Mouse (Mus musculus) G1E (cell line): ENCODE data around the gene Rcan2.

Experiments used
- CTCF ChIP-seq: IDR thresholded peaks from 2 replicates; pipeline ENCODE4 v1.5.1; 2012; ENCODE audit warnings: low read depth, low read length, inconsistent platforms, mixed read lengths
- GATA1 ChIP-seq: IDR thresholded peaks from 2 replicates; pipeline ENCODE4 v1.6.1; 2012; ENCODE audit warnings: borderline replicate concordance, low read length, inconsistent platforms, mixed read lengths
- GATA2 ChIP-seq: IDR thresholded peaks from 2 replicates; pipeline ENCODE4 v1.6.1; 2012; ENCODE audit warnings: low read depth, low read length, inconsistent platforms, borderline replicate concordance
- POLR2AphosphoS5 ChIP-seq: IDR thresholded peaks from 2 replicates; pipeline ENCODE4 v1.6.1; 2012; ENCODE audit warnings: low read depth, low read length, inconsistent platforms; ENCODE audit not compliant: insufficient replicate concordance
- TAL1 ChIP-seq: conservative IDR thresholded peaks from 2 replicates; pipeline ENCODE4 v1.6.1; 2012; ENCODE audit warnings: low read depth, low read length, inconsistent platforms, mixed read lengths

GRCm38 (mm10) chr17:43803764-43804163 lies 2.6 kb downstream of the Rcan2 start:
- TF ChIP-seq TAL1, result no peak
- no peak for TF ChIP-seq GATA2
- no peak for TF ChIP-seq CTCF
- no peak for TF ChIP-seq POLR2AphosphoS5
- TF ChIP-seq GATA1, result no peak
